Mouse (Mus musculus) intestine, embryonic 15.5 days (tissue): Measurements from ENCODE around the gene Mthfd2l. TPM values are rescaled to one million over a fixed set of nuclear protein-coding genes. Genes with fewer than 3 reads are reported as not detected.

Experiments used
- ATAC-seq: fragments of 200-750 bp; cut with Nextera tagmentation; 2 replicates; pipeline ENCODE4 v1.8.0; 2017; ENCODE audit warnings: moderate TSS enrichment, moderate library complexity
- H3K27ac ChIP-seq: fragments of 300-500 bp; sonication (generic); 2 replicates; pipeline ENCODE4 v1.5.1; 2015; ENCODE audit warnings: mild to moderate bottlenecking, inconsistent platforms
- H3K27me3 ChIP-seq: fragments of 300-500 bp; sonication (generic); replicated peaks from 2 replicates; pipeline ENCODE4 v1.6.1; 2015; ENCODE audit warnings: inconsistent platforms
- H3K36me3 ChIP-seq: fragments of 300-500 bp; sonication (generic); 2 replicates; pipeline ENCODE4 v1.6.1; 2015; ENCODE audit warnings: inconsistent platforms
- H3K4me1 ChIP-seq: fragments of 300-500 bp; sonication (generic); replicated peaks from 2 replicates; pipeline ENCODE4 v1.6.1; 2015; ENCODE audit warnings: inconsistent platforms
- H3K4me2 ChIP-seq: fragments of 300-500 bp; sonication (generic); replicated peaks from 2 replicates; pipeline ENCODE4 v1.6.1; 2015; ENCODE audit warnings: mild to moderate bottlenecking, inconsistent platforms
- H3K4me3 ChIP-seq: fragments of 300-500 bp; sonication (generic); replicated peaks from 2 replicates; pipeline ENCODE4 v1.5.1; 2015; ENCODE audit warnings: inconsistent platforms
- H3K9ac ChIP-seq: fragments of 300-500 bp; sonication (generic); 2 replicates; pipeline ENCODE4 v1.6.1; 2015; ENCODE audit warnings: inconsistent platforms
- H3K9me3 ChIP-seq: fragments of 300-500 bp; sonication (generic); 2 replicates; pipeline ENCODE4 v1.6.1; 2016; ENCODE audit warnings: inconsistent platforms
- WGBS: fragments of 180-500 bp; shearing (Covaris S2); methylation state at CpG from one replicate; pipeline ENCODE4 v1.1.7; 2015; 5-methylcytosine and 5-hydroxymethylcytosine counted together
- polyA plus RNA-seq: library from polyadenylated mRNA; unstranded; fragments of >200 nt; fragmentation: Nextera tagmentation; extraction: Ambion mirVana; gene quantifications from 2 replicates; pipeline ENCODE4 v1.2.1, GENCODE M21; 2015

Gene Mthfd2l
- polyA plus RNA-seq: 37.1 and 46.2 TPM in 2 replicates

DNA sequence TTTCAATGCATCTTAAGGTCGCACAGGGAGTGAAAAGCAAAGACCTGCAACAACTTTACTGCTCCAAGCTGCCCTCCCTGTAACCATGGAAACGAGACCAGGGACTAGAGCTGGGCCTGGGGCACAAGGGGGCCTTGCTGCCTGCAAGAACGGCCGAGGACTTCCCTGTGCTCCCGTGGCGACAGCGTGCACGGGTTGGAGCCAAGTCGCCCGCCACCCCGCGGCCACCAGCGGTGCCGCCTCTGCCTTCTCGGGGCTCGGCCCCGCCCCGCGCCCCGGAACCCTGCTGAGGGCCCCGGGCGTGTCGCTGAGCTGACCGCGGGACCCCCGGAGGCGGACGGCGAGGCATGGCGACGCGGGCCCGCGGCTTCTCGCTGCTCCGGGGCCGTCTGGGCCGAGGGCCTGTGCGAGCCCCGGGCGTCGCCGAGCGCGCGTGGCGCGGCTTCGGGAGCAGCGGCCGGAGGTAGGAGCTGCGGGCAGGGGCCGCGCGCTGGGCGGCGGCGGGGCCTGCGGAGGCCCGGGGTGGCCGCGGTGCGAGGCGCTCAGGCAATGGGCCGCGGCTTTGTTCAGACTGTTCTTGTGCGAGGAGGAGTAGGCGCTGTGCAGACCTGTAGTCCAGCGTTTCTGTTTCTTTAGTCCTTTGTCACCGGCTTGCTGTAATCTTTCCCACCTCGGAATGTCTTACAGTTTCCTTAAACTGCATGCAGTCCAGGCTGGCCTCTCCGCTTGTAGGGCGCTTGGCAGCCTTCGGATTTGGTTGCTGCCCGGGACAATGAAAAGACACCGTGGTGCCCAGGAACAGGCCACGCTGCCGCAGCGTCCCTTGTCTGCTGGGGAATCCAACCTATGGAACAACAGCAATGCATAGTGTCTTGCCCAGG, at the start of gene Mthfd2l:
Mthfd2l (plus strand) TSS at position 147 of the 881 bp plus-strand sequence.
- peaks cover 6% of the 10 kb centered on the region; the same call in 1 of the 2 replicates for H3K4me1 ChIP-seq
- WGBS: under 1% methylated on average over 67 of the region's 79 CpGs
- peak within 1 kb of the TSS; percentile 85 for H3K4me3 ChIP-seq
- H3K9ac ChIP-seq: peak within 1 kb of the TSS; percentile 98
- ATAC-seq: peak; percentile 99
- peak within 1 kb of the TSS; percentile 62 for H3K4me2 ChIP-seq
- H3K36me3 ChIP-seq: no peaks in the 10 kb centered on the region
- peak within 1 kb of the TSS; percentile 98 for H3K27ac ChIP-seq
- H3K9me3 ChIP-seq: no peaks in the 10 kb centered on the region
- H3K27me3 ChIP-seq: no peaks in the 10 kb centered on the region

DNA sequence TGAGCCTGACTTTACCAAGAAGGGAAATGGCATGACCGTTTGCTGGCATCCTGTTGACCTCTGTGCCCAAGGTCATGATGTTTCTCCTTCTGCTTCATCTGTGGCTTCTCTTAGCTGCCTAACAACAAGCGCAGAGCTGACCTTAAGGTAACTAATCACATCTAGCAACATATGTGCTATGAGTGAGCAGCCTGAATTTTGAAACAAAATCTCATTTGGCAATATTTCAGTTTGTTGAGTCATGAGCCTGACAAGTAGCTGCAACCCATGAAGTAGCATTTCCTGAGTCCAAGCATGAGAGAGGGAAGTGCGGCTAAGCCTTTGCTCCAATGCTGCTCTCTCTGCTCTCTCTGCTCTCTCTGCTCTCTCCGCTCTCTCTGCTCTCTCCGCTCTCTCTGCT, 49.2 kb upstream of the Mthfd2l start:
- no peak overlapping the region for H3K4me2 ChIP-seq
- H3K27ac ChIP-seq: no peak overlapping the region
- no peaks in the 10 kb centered on the region for H3K9me3 ChIP-seq
- no peak overlapping the region for H3K9ac ChIP-seq
- no peak for ATAC-seq
- H3K27me3 ChIP-seq: no peaks in the 10 kb centered on the region
- H3K4me3 ChIP-seq: no peak overlapping the region
- WGBS: 84% methylated on average over 5 of the region's 5 CpGs
- no peaks in the 10 kb centered on the region for H3K36me3 ChIP-seq
- H3K4me1 ChIP-seq: no peaks in the 10 kb centered on the region

DNA sequence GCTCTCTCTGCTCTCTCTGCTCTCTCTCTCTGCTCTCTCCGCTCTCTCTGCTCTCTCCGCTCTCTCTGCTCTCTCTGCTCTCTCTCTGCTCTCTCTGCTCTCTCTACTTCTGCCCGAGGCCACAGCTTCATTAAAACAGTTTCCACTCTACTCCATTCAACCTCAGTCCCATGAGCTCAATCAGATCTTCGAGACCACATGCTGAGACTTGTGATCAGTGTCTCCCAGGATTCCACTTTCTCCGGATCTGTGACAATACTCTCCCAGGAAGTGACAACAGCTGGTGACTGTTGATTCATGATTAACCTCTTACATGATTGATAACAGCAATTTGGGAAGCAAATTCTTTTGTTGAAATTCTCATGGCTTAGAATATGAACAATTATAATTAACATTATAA, 48.8 kb upstream of the Mthfd2l start:
- Histone ChIP-seq H3K4me2 (no peak overlapping the region), H3K27ac (no peak overlapping the region), H3K36me3 (no peaks in the 10 kb centered on the region), H3K27me3 (no peaks in the 10 kb centered on the region), H3K4me1 (no peaks in the 10 kb centered on the region), H3K9me3 (no peaks in the 10 kb centered on the region), H3K4me3 (no peak overlapping the region), H3K9ac (no peak overlapping the region)
- 85% methylated on average over 5 of the region's 5 CpGs for WGBS
- ATAC-seq: no peak

DNA sequence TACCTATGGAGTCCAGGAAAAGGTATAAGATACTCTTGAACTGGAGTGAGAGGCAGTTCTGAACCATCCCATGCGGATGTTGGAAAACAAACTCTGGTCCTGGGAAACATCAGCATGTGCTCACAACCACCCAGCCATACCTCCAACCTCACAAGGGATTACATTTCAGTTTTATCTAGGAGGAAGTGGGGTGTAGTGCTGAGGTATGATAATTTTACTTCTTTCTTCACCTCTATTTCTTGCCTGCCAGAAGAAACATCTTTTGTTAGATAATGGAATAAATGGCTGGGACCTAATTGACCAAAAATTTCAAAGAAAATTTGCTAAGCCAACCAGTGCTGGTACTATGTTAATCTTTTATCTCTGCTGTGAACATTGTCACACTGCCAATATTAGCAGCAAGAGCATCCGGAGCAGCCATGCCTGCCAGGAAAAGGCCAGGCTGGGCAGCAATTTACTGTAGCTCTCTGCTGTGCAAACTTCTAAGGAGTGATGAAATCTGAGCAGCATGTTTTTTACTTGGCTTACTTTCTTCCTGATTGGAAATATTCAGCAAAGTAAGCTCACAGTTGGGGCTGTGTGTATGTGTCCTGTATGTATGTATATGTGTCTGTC, 46.2 kb upstream of the Mthfd2l start:
- Histone ChIP-seq H3K9me3 (no peaks in the 10 kb centered on the region), H3K27me3 (no peaks in the 10 kb centered on the region), H3K4me2 (no peak overlapping the region), H3K27ac (no peak overlapping the region), H3K9ac (no peak overlapping the region), H3K4me3 (no peak overlapping the region), H3K36me3 (no peaks in the 10 kb centered on the region), H3K4me1 (no peaks in the 10 kb centered on the region)
- WGBS: 60% methylated on average over 2 of the region's 2 CpGs
- ATAC-seq: no peak

DNA sequence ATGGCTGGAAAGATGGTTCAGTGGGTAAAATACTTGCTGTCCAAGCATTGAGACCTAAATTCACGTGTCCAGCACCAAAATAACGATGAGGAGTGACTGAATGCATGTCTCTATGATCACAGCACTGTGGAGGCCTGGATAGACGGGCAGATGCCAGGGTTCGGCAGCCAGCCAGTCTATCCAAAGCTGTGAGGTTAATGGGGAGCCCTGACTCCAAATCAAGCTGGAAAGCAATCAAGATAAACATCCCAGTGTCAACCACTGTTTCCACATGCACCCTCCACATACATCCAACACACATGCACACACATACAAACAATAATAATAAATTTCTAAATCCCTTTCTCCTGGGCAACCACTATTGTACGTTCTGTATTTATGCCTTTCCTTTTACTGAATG, 42.3 kb upstream of the Mthfd2l start:
- 73% methylated on average over 5 of the region's 5 CpGs for WGBS
- Histone ChIP-seq H3K27me3 (no peaks in the 10 kb centered on the region), H3K9ac (no peak overlapping the region), H3K9me3 (no peaks in the 10 kb centered on the region), H3K36me3 (no peaks in the 10 kb centered on the region), H3K4me3 (no peak overlapping the region), H3K27ac (no peak overlapping the region), H3K4me1 (no peaks in the 10 kb centered on the region), H3K4me2 (no peak overlapping the region)
- no peak for ATAC-seq

DNA sequence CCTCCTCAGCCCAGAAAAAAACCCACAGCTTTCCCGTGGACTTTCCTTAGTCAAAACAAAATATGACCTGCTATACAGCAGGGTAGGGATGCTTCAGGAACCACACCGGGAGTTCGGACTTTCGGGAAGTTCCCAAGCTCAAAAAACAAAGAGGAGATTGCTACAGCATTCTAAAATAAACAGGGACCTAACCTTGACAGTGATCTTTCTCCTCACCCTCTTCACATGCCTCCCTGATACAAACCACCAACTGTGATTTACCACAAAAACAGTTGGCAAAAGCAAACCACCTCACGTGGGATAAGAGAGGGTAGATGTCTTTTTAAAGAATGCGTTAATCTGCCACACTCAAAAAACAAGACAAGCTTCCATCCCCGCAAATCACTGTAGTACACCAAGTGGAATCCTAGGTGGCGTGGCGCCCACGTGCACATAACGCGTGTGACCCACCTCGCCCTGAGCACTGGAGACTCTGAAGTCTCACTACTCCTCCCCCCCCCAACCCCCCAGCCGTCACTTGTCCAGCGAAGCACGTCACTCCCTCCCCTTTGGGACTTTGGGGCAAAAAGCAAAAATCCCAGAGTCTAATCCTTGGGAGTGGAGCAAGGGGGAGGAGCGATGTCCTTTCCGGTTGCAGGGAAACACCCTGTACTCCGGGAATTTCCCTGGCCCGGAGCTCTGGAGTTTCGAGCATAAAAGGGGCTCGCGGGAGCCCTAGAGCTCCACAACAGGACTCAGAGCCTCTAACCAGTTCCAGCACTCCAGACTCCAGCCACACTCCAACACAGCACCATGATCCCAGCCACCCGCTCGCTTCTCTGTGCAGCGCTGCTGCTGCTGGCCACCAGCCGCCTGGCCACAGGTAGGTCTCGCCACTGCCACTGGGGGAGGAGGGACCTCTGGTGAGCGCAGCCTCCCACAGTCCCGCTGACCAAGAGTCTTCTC, 40.1 kb upstream of the Mthfd2l start, which contains the start of gene Cxcl1:
Cxcl1 (plus strand) TSS at position 723 of the 945 bp plus-strand sequence.
- H3K9ac ChIP-seq: peak within 1 kb of the TSS; percentile 64
- ATAC-seq: peak; percentile 94
- peak within 1 kb of the TSS; percentile 91 for H3K4me2 ChIP-seq
- H3K4me1 ChIP-seq: no peaks in the 10 kb centered on the region
- H3K9me3 ChIP-seq: no peaks in the 10 kb centered on the region
- no peaks in the 10 kb centered on the region for H3K36me3 ChIP-seq
- 11% methylated on average over 30 of the region's 30 CpGs for WGBS
- 0 out of 2 replicates have a peak within 1 kb of the TSS, but pooled peaks have one; percentile 44 for H3K27ac ChIP-seq
- no peaks in the 10 kb centered on the region for H3K27me3 ChIP-seq
- peak within 1 kb of the TSS; percentile 52 for H3K4me3 ChIP-seq

DNA sequence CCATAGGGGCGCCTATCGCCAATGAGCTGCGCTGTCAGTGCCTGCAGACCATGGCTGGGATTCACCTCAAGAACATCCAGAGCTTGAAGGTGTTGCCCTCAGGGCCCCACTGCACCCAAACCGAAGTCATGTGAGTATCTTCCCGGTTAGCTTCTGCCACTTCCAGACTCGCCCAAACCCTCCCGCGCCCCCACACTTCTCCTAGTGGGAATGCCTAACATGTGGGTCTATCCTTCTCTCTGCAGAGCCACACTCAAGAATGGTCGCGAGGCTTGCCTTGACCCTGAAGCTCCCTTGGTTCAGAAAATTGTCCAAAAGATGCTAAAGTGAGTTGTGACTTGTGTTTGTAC, 39.5 kb upstream of the Mthfd2l start:
- H3K27me3 ChIP-seq: no peaks in the 10 kb centered on the region
- peak overlapping the region; percentile 91 for H3K4me2 ChIP-seq
- H3K4me1 ChIP-seq: no peaks in the 10 kb centered on the region
- no peaks in the 10 kb centered on the region for H3K36me3 ChIP-seq
- WGBS: 27% methylated on average over 10 of the region's 10 CpGs
- H3K9ac ChIP-seq: peak overlapping the region; percentile 64
- H3K4me3 ChIP-seq: peak overlapping the region; percentile 52
- H3K27ac ChIP-seq: 0 out of 2 replicates have a peak overlapping the region, but pooled peaks have one; percentile 44
- H3K9me3 ChIP-seq: no peaks in the 10 kb centered on the region
- no peak for ATAC-seq

DNA sequence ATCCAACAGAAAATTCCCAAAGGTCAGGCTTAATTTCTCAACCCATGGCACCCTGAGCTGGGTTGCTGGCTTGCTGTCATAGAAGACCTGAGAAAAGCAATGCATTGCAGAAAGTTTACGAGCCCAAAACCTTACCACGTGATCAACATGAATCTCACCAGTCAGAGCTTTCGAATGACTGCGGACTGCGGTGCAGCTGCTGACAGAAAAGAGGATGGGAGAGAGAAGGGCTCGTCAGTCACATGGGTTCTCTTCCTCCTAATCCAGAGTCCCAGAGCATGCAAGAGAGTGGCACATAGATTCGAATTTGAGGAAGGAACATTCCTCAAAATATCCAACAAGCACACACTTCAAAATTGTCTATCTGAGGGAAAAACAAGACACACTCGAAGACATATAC, 36.7 kb upstream of the Mthfd2l start:
- H3K27me3 ChIP-seq: no peaks in the 10 kb centered on the region
- 76% methylated on average over 8 of the region's 8 CpGs for WGBS
- no peaks in the 10 kb centered on the region for H3K4me1 ChIP-seq

DNA sequence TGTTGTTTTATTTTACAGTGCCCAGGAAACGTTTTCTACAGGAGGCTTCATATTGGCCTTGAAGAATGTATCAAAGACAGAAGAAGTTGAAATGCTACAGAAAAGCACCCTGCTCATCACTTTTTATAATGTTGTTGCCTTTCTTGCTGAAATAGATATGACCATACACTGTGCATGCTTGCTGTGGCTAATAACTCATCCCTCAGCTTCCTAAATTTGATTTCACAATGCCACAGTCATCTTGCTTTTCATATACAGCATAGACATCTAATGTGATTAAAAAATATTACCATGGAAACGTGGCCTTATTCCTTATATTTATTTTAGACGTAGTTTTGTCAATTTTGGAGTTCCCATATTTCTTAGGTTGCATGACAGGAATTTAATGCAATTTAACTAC, 33.5 kb upstream of the Mthfd2l start:
- Histone ChIP-seq H3K27ac (no peak overlapping the region), H3K27me3 (no peaks in the 10 kb centered on the region), H3K4me1 (0 out of 2 replicates have a peak, but pooled peaks cover 4% of the 10 kb centered on the region), H3K9ac (no peak overlapping the region), H3K36me3 (no peaks in the 10 kb centered on the region), H3K4me3 (no peak overlapping the region), H3K4me2 (no peak overlapping the region), H3K9me3 (no peaks in the 10 kb centered on the region)
- no peak for ATAC-seq
- WGBS: 78% methylated on average over 3 of the region's 3 CpGs

More for the DNA sequence above, 36.7 kb upstream of the Mthfd2l start:
- Histone ChIP-seq H3K4me2 (no peak overlapping the region), H3K36me3 (no peaks in the 10 kb centered on the region), H3K4me3 (no peak overlapping the region), H3K9me3 (no peaks in the 10 kb centered on the region), H3K9ac (no peak overlapping the region), H3K27ac (no peak overlapping the region)
- ATAC-seq: no peak

DNA sequence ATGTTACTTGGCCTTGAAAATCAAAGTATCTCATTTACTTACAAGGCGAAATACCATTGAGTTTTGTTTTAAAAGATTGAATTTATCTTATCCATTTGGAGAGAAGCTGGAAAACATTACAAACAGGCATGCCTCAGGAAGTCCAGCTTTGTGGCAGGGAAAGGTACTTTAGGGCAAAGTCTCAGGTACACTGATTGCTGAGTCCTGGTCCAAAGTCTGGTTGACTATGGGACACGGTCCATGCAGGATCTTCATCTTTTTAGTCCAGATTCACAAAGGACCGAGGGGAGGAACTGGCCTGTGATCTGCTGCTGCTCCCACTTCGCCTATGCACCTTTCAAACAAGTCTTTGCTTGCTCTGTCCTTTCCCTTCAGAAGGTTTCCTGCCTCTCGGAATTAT, 31.6 kb upstream of the Mthfd2l start:
- Histone ChIP-seq H3K36me3 (no peaks in the 10 kb centered on the region), H3K4me2 (no peak overlapping the region), H3K4me1 (peaks cover 8% of the 10 kb centered on the region; the same call in 1 of the 2 replicates), H3K27ac (no peak overlapping the region), H3K4me3 (no peak overlapping the region), H3K9me3 (no peaks in the 10 kb centered on the region), H3K9ac (no peak overlapping the region), H3K27me3 (0 out of 2 replicates have a peak, but pooled peaks cover 3% of the 10 kb centered on the region)
- WGBS: 84% methylated on average over 5 of the region's 5 CpGs
- ATAC-seq: no peak

DNA sequence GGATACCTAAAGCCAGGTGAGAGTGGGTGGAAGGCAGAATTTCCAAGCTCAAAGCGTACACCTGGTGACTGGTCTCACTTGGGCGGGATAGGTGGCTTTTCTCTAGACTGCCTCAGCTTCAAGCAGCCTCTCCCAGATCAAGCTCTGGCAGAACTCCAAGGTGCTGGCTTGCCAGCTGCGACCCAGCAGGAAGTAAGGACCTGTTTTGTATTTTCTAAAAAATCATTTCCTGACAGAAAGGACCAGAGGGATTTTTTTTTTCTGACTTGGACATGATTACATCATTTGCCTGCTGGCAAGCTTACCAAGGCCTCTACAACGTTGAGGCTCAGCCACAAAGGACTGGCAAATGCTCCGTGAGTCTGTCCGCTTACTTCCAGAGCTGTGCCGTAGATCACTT, 30.8 kb upstream of the Mthfd2l start:
- no peak overlapping the region for H3K9ac ChIP-seq
- H3K4me2 ChIP-seq: no peak overlapping the region
- H3K27me3 ChIP-seq: 0 out of 2 replicates have a peak, but pooled peaks cover 9% of the 10 kb centered on the region
- H3K9me3 ChIP-seq: no peaks in the 10 kb centered on the region
- no peak overlapping the region for H3K4me3 ChIP-seq
- no peak for ATAC-seq
- WGBS: 46% methylated on average over 7 of the region's 7 CpGs
- H3K4me1 ChIP-seq: peaks cover 8% of the 10 kb centered on the region; the same call in 1 of the 2 replicates
- no peaks in the 10 kb centered on the region for H3K36me3 ChIP-seq
- no peak overlapping the region for H3K27ac ChIP-seq
